Mouse (Mus musculus) layer of hippocampus, postnatal 36 days (tissue): ENCODE measurements around the gene Oas1g. TPM values are rescaled to one million over a fixed set of nuclear protein-coding genes. Genes with fewer than 3 reads are reported as not detected.
"Not testable (repeated sequence)": the region's sequence is repeated elsewhere in the genome, so short reads cannot be mapped to it uniquely, and the experiment has no call there.

Source experiments
- DNase-seq, 2 experiments: peaks; one replicate each; pipeline ENCODE4 v3.0.0; 2022
- total RNA-seq, 2 experiments: library from RNA; stranded (reverse); gene quantifications; 2 replicates each; pipeline ENCODE4 v1.2.3; 2021

Gene Oas1g
- total RNA-seq = not detected

- DNase-seq = not testable (repeated sequence)
These were observed at the start of gene Oas1g for GRCm38 (mm10) chr5:120887413-120887812. Oas1g (minus strand) TSS chr5:120887613.

- DNase-seq = no peak
These were observed 46.6 kb upstream of the Oas1g start for GRCm38 (mm10) chr5:120933966-120934365.

- DNase-seq = no peak
These were observed 39.6 kb upstream of the Oas1g start for GRCm38 (mm10) chr5:120927036-120927435.

- not testable (repeated sequence) for DNase-seq
These were observed 38.9 kb upstream of the Oas1g start for GRCm38 (mm10) chr5:120926311-120926710.

GRCm38 (mm10) chr5:120924520-120924919 is 37.1 kb upstream of the Oas1g start:
- DNase-seq = not testable (repeated sequence)

GRCm38 (mm10) chr5:120923969-120924368 is 36.6 kb upstream of the Oas1g start:
- DNase-seq = no peak

GRCm38 (mm10) chr5:120920296-120920695 is 32.9 kb upstream of the Oas1g start:
- no peak for DNase-seq

GRCm38 (mm10) chr5:120919156-120919935 is 31.9 kb upstream of the Oas1g start:
- DNase-seq = not testable (repeated sequence)

- DNase-seq = not testable (repeated sequence)
These were observed 26.8 kb upstream of the Oas1g start, which contains the start of gene Oas1d for GRCm38 (mm10) chr5:120914204-120914603. Oas1d (plus strand) TSS chr5:120914536.

- no peak for DNase-seq
These were observed 20.9 kb upstream of the Oas1g start for GRCm38 (mm10) chr5:120908196-120908920.

- DNase-seq = not testable (repeated sequence)
These were observed 19.6 kb upstream of the Oas1g start, which contains the start of gene Oas1a for GRCm38 (mm10) chr5:120906791-120907733. Oas1a (minus strand) TSS chr5:120907521.

- no peak for DNase-seq
These were observed 14.6 kb upstream of the Oas1g start for GRCm38 (mm10) chr5:120902056-120902455.

- no peak for DNase-seq
These were observed 13.3 kb upstream of the Oas1g start for GRCm38 (mm10) chr5:120900666-120901065.

- DNase-seq = no peak
These were observed 11.3 kb upstream of the Oas1g start for GRCm38 (mm10) chr5:120898726-120899125.

- DNase-seq = no peak
These were observed 10.9 kb upstream of the Oas1g start for GRCm38 (mm10) chr5:120898307-120898706.

GRCm38 (mm10) chr5:120895231-120895900 is 8.0 kb upstream of the Oas1g start:
- DNase-seq = no peak

GRCm38 (mm10) chr5:120894692-120895091 is 7.3 kb upstream of the Oas1g start:
- not testable (repeated sequence) for DNase-seq

GRCm38 (mm10) chr5:120893866-120894265 is 6.5 kb upstream of the Oas1g start:
- DNase-seq = not testable (repeated sequence)

- DNase-seq = no peak
These were observed 4.8 kb upstream of the Oas1g start for GRCm38 (mm10) chr5:120892243-120892660.

- not testable (repeated sequence) for DNase-seq
These were observed 4.3 kb upstream of the Oas1g start for GRCm38 (mm10) chr5:120891566-120892242.

- no peak for DNase-seq
These were observed 3.6 kb upstream of the Oas1g start for GRCm38 (mm10) chr5:120890991-120891390.
